Mouse (Mus musculus) forebrain, embryonic 12.5 days (tissue): ENCODE results near the gene Fam102a. TPM values are rescaled to one million over a fixed set of nuclear protein-coding genes. Genes with fewer than 3 reads are reported as not detected.

ENCODE experiments used
- ATAC-seq: fragments of 200-750 bp; cut with Nextera tagmentation; 2 replicates; pipeline ENCODE4 v1.8.0; 2017; ENCODE audit warnings: moderate TSS enrichment; ENCODE audit not compliant: low FRiP score
- H3K27ac ChIP-seq: fragments of 300-500 bp; sonication (generic); 2 replicates; pipeline ENCODE4 v1.5.1; 2016; ENCODE audit warnings: mild to moderate bottlenecking
- H3K27me3 ChIP-seq: fragments of 300-500 bp; sonication (generic); 2 replicates; pipeline ENCODE4 v1.6.1; 2016; ENCODE audit warnings: mild to moderate bottlenecking
- H3K36me3 ChIP-seq: fragments of 300-500 bp; sonication (generic); replicated peaks from 2 replicates; pipeline ENCODE4 v1.6.1; 2016; ENCODE audit warnings: mild to moderate bottlenecking
- H3K4me1 ChIP-seq: fragments of 300-500 bp; sonication (generic); 2 replicates; pipeline ENCODE4 v1.6.1; 2016
- H3K4me2 ChIP-seq: fragments of 300-500 bp; sonication (generic); 2 replicates; pipeline ENCODE4 v1.6.1; 2016; ENCODE audit warnings: mild to moderate bottlenecking, moderate library complexity
- H3K4me3 ChIP-seq: fragments of 300-500 bp; sonication (generic); replicated peaks from 2 replicates; pipeline ENCODE4 v1.5.1; 2016; ENCODE audit warnings: mild to moderate bottlenecking
- H3K9ac ChIP-seq: fragments of 300-500 bp; sonication (generic); 2 replicates; pipeline ENCODE4 v1.6.1; 2016; ENCODE audit warnings: mild to moderate bottlenecking
- H3K9me3 ChIP-seq: fragments of 300-500 bp; sonication (generic); 2 replicates; pipeline ENCODE4 v1.6.1; 2016
- WGBS: fragments of 180-500 bp; shearing (Covaris S2); methylation state at CpG from one replicate; pipeline ENCODE4 v1.1.7; 2016; 5-methylcytosine and 5-hydroxymethylcytosine counted together
- polyA plus RNA-seq: library from polyadenylated mRNA; unstranded; fragments of >200 nt; fragmentation: Nextera tagmentation; extraction: Ambion mirVana; gene quantifications from 2 replicates; pipeline ENCODE4 v1.2.1, GENCODE M21; 2016

Gene Fam102a
- polyA plus RNA-seq, 1 experiment from 2014 or later, result 8.7 TPM

- Histone ChIP-seq H3K36me3 (no peaks in the 10 kb centered on the region), H3K4me1 (no peaks in the 10 kb centered on the region), H3K9me3 (no peaks in the 10 kb centered on the region), H3K9ac (no peak overlapping the region), H3K27ac (no peak overlapping the region), H3K27me3 (no peaks in the 10 kb centered on the region), H3K4me2 (no peak overlapping the region), H3K4me3 (no peak overlapping the region)
- ATAC-seq, result no peak
- 78% methylated on average over 7 of the region's 8 CpGs for WGBS
Measured at GRCm38 (mm10) chr2:32520034-32520990, 14.8 kb upstream of the Fam102a start.

DNA sequence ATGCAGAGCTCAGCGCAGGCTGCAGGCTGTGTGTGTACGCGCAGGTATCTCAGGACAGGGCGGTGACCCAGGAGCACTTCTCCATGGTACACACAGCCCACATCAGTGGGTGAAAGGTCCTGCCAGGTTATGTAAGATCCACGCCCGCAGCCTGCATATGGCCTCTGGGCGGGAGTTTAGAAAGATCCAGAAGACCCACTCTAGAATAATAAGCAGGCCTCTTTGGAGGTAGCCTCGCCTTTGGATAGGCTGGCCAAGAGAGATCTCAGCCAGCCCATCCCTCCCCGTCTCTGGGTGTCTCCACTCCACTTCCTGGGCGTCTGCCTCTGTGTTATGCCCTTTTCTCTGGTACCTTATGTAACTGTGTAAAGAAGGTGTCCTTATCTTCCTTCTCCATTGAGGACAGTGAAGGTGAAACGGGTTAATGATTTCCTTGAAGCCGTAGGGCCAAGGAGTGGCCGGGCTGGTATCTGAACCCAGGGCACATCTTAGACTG lies 10.5 kb upstream of the Fam102a start:
- no peak overlapping the region for H3K4me2 ChIP-seq
- H3K36me3 ChIP-seq, result no peaks in the 10 kb centered on the region
- no peak overlapping the region for H3K27ac ChIP-seq
- no peak overlapping the region for H3K9ac ChIP-seq
- WGBS, result 89% methylated on average over 13 of the region's 13 CpGs
- no peaks in the 10 kb centered on the region for H3K4me1 ChIP-seq
- no peaks in the 10 kb centered on the region for H3K9me3 ChIP-seq
- no peak for ATAC-seq
- H3K4me3 ChIP-seq, result no peak overlapping the region
- no peaks in the 10 kb centered on the region for H3K27me3 ChIP-seq

DNA sequence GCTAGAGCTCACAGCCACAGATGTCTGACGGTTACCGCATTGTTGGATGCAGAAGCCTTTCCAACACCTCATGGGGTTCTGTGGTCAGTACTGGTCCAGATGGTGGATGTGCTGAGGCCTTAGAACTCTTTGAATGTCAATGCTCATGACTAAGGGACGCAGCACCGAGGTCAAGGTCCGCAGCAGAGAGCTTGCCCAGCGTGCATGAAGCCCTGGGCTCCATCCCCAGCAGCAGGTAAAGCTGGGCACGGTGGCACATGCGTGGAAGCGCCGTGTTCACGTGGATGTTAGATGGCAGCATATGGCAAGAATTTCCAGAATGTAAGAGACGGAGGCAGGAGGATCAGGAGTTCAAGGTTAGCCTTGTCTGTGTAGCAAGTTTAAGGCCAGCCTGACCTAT lies 9.3 kb upstream of the Fam102a start:
- Histone ChIP-seq H3K9ac (no peak overlapping the region), H3K4me3 (no peak overlapping the region), H3K4me1 (no peaks in the 10 kb centered on the region), H3K36me3 (no peaks in the 10 kb centered on the region), H3K27ac (no peak overlapping the region), H3K27me3 (no peaks in the 10 kb centered on the region), H3K9me3 (no peaks in the 10 kb centered on the region), H3K4me2 (no peak overlapping the region)
- 85% methylated on average over 12 of the region's 12 CpGs for WGBS
- no peak for ATAC-seq

- Histone ChIP-seq H3K27me3 (no peaks in the 10 kb centered on the region), H3K4me2 (no peak overlapping the region), H3K4me3 (no peak overlapping the region), H3K36me3 (no peaks in the 10 kb centered on the region), H3K27ac (no peak overlapping the region), H3K9ac (no peak overlapping the region), H3K9me3 (no peaks in the 10 kb centered on the region), H3K4me1 (no peaks in the 10 kb centered on the region)
- 74% methylated on average over 14 of the region's 14 CpGs for WGBS
- no peak for ATAC-seq
Measured at GRCm38 (mm10) chr2:32527468-32527966, 7.6 kb upstream of the Fam102a start.

- ATAC-seq, result no peak
- WGBS, result 96% methylated on average over 1 of the region's 1 CpGs
- Histone ChIP-seq H3K4me3 (no peak overlapping the region), H3K4me2 (no peak overlapping the region), H3K27ac (no peak overlapping the region), H3K4me1 (no peaks in the 10 kb centered on the region; the same call in 1 of the 2 replicates), H3K9me3 (no peaks in the 10 kb centered on the region), H3K27me3 (no peaks in the 10 kb centered on the region), H3K36me3 (no peaks in the 10 kb centered on the region), H3K9ac (no peak overlapping the region)
Measured at GRCm38 (mm10) chr2:32528326-32528725, 6.8 kb upstream of the Fam102a start.

- Histone ChIP-seq H3K27ac (no peak overlapping the region), H3K4me2 (no peak overlapping the region), H3K4me3 (no peak overlapping the region), H3K9ac (no peak overlapping the region), H3K4me1 (peaks cover 11% of the 10 kb centered on the region), H3K9me3 (no peaks in the 10 kb centered on the region), H3K36me3 (no peaks in the 10 kb centered on the region), H3K27me3 (no peaks in the 10 kb centered on the region)
- WGBS, result 81% methylated on average over 2 of the region's 2 CpGs
- no peak for ATAC-seq
Measured at GRCm38 (mm10) chr2:32530479-32530878, 4.7 kb upstream of the Fam102a start.

DNA sequence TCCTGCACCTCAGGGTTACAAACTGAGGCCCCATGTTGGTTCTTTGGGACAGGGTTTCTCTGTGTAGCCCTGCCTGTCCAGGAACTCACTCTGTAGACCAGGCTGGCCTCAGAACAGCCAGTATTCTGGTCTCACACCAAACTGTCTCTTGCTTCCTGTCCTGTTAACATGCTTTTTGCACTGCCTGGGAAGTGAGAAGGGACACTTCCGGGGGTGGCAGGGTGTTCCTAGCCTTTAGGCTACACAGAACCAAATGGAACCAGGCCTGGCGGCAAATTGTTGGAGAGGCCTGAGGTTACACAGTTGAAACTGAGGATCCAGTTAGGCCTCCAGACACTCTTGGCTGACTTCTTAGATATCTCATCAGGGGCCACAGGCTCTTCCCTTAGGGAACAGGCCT lies 2.0 kb upstream of the Fam102a start:
- no peak overlapping the region for H3K9ac ChIP-seq
- H3K4me1 ChIP-seq, result peaks cover 37% of the 10 kb centered on the region
- no peaks in the 10 kb centered on the region for H3K9me3 ChIP-seq
- H3K36me3 ChIP-seq, result no peaks in the 10 kb centered on the region
- H3K4me3 ChIP-seq, result no peak overlapping the region
- WGBS, result 93% methylated on average over 2 of the region's 2 CpGs
- H3K27me3 ChIP-seq, result no peaks in the 10 kb centered on the region
- no peak overlapping the region for H3K27ac ChIP-seq
- H3K4me2 ChIP-seq, result no peak overlapping the region
- ATAC-seq, result no peak

GRCm38 (mm10) chr2:32534061-32534732 lies 935 bp upstream of the Fam102a start:
- Histone ChIP-seq H3K4me2 (peak overlapping the region; percentile 80), H3K4me3 (peak overlapping the region; percentile 93), H3K27me3 (no peaks in the 10 kb centered on the region), H3K4me1 (peaks cover 47% of the 10 kb centered on the region), H3K27ac (peak overlapping the region; percentile 91), H3K9me3 (no peaks in the 10 kb centered on the region), H3K36me3 (no peaks in the 10 kb centered on the region), H3K9ac (peak overlapping the region; percentile 55)
- WGBS, result 12% methylated on average over 13 of the region's 13 CpGs
- ATAC-seq, result 0 out of 2 replicates have a peak, but pooled peaks have one; percentile 7

DNA sequence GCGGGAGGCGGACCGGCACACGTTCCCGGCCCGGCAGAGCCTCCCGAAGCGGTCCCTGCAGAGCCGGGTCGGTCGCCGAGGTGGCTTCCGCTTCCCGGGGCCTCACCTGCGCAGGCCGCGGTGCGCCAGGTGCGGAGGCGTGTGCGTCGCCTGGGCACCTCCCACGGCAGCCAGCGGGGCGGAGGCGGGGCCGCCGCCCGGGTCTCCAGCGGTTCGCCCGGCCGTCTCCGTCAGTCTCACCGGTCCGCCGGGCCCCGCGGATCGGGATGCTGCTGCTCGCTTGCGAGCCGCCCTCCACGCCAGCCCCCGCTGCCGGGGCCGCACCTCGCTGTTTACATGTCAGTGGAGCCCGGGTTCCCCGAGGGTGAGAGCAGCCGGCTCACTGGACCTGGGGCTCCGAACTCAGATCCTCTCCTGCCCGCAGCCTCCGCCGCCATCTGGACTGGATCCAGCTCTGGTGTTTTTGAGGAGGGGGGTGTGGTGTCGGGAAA lies 414 bp downstream of the Fam102a start:
- peak overlapping the region; percentile 87 for H3K9ac ChIP-seq
- ATAC-seq, result no peak; the same call in 1 of the 2 replicates
- H3K27ac ChIP-seq, result peak overlapping the region; percentile 92
- H3K36me3 ChIP-seq, result no peaks in the 10 kb centered on the region
- no peaks in the 10 kb centered on the region for H3K27me3 ChIP-seq
- peaks cover 59% of the 10 kb centered on the region for H3K4me1 ChIP-seq
- no peaks in the 10 kb centered on the region for H3K9me3 ChIP-seq
- WGBS, result 0% methylated on average over 54 of the region's 56 CpGs
- peak overlapping the region; percentile 80 for H3K4me2 ChIP-seq
- H3K4me3 ChIP-seq, result peak overlapping the region; percentile 93

- Histone ChIP-seq H3K4me2 (peak overlapping the region; percentile 80), H3K9me3 (no peaks in the 10 kb centered on the region), H3K27ac (0 out of 2 replicates have a peak overlapping the region, but pooled peaks have one; percentile 43), H3K36me3 (no peaks in the 10 kb centered on the region), H3K27me3 (no peaks in the 10 kb centered on the region), H3K9ac (peak overlapping the region; percentile 87), H3K4me1 (peaks cover 63% of the 10 kb centered on the region), H3K4me3 (peak overlapping the region; percentile 93)
- ATAC-seq, result no peak
- under 1% methylated on average over 14 of the region's 14 CpGs for WGBS
Measured at GRCm38 (mm10) chr2:32536086-32536633, 1.0 kb downstream of the Fam102a start.

DNA sequence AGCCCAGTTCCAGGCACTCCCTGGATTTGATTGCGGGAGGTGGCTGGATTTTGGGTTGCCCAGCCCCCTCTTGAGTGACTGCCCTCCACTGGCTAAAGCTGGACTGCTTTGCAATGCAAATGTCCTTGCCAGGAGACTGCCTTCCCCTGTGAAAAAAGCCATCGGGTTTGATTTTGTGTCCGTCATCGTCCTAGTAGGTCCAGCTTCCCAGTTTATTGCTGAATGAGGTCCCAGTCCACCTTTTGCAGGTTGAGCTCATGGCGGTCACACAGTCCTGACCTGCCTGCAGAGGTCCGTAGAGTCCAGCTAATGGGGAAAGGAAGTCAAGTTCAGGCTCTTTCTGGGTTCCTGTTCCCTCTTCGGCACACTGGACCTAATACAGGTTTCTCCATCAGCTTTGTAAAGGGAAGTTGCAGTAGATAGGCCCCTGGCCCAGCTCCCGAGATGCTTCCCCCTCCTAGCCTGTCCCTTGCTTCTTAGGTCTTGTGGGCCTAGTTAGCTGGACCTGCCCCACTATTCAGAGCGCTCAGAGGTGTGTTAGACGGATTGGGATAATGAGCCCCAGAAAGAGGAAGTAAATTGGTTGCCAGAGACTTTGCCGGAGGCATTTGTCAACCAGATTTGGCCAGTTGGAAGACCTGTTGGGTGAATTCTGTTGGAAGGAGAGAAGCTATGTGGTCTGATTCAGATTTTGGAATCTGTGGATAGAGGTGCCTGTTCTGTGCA lies 1.7 kb downstream of the Fam102a start:
- Histone ChIP-seq H3K4me3 (peak overlapping the region; percentile 93), H3K4me1 (peaks cover 63% of the 10 kb centered on the region), H3K27ac (peak overlapping the region; percentile 43; the same call in 1 of the 2 replicates), H3K36me3 (no peaks in the 10 kb centered on the region), H3K9ac (peak overlapping the region; percentile 87), H3K9me3 (no peaks in the 10 kb centered on the region), H3K27me3 (no peaks in the 10 kb centered on the region), H3K4me2 (peak overlapping the region; percentile 80)
- 3% methylated on average over 11 of the region's 11 CpGs for WGBS
- ATAC-seq, result no peak
